Mouse (Mus musculus): Measurements from ENCODE around the gene Xylt1. TPM values are rescaled to one million over a fixed set of nuclear protein-coding genes. Genes with fewer than 3 reads are reported as not detected.

Gene Xylt1
- 1 to 10 TPM; 2.2 to 3.6 (median 2.8) TPM for polyA plus RNA-seq (2017; shearing (Covaris generic))

- ATAC-seq = peak; percentile 85
Measured at GRCm38 (mm10) chr7:117380418-117381187, at the start of gene Xylt1. TSS of gene Xylt1 (plus strand) at chr7:117380979.

- no peak for ATAC-seq
Measured at GRCm38 (mm10) chr7:117333936-117334335, 46.8 kb upstream of the Xylt1 start.

DNA sequence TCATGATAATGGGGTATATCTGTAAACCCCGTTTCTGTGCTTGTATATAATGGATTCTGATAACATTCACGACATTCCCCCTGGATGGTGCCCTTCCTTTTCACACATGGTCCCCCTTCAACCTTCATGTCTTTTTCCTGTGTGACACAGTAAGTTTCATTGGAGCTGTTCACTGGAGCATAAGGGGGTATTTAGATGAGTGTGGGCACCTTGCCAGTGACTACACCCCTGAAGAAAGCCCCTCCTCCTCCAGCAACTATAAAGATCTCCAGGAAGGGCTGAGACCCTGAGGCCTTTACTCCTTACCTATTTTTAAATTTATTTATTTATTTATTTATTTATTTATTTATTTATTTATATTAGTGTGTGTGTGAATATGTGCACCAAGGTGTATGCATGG is 24.5 kb upstream of the Xylt1 start:
- ATAC-seq = no peak

GRCm38 (mm10) chr7:117357425-117358194 is 23.2 kb upstream of the Xylt1 start:
- no peak for ATAC-seq

- ATAC-seq = no peak
Measured at GRCm38 (mm10) chr7:117361281-117361680, 19.5 kb upstream of the Xylt1 start.

DNA sequence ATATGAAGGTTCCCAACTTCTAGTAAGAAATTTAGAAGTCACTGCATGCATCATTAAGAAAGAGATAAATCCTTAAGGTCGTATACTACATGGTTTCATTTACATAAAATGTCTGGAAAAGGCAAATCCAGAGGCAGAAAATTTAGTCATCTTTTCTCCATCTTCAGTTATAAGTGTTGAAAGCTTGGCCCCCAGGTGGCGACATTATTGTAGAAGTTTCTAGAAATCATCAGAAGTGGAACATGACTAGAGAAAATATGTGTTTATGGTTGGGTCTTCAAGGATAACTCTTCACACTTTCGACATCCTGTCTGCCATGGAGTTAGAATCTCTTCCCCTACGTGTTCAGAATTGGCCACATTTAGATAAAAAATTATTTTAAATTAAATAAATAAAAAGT is 18.3 kb upstream of the Xylt1 start:
- ATAC-seq = no peak

GRCm38 (mm10) chr7:117368647-117369289 is 12.0 kb upstream of the Xylt1 start:
- ATAC-seq = no peak

DNA sequence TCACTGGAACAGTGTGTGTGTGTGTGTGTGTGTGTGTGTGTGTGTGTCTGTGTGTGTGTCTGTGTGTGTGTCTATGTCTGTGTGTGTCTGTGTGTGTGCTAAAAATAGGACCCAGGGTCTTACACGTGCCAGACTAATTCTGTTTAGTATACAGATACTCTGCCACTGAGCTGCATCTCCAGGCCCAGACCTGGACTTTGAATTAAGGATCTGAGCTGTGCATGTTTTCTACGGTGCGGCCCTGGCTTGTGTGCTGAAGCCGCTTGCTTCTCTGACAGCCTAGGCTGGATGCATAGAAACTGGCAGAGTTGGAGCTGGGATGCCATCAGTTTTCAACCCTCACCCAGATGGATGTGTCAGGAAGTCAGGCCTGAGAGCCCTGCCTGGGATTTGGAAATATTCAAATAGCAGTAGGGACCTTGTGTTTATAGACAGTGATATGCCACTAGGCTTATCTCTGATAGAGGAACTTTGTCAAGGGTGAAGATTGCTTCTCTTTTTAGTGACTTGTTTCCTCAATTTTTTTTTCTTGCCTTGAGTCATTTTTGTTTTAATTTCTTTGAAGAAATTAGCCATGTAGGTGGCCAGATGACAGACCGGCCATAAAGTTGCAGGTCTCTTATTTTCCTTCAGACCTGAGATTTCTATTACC is 11.4 kb upstream of the Xylt1 start:
- ATAC-seq = no peak

GRCm38 (mm10) chr7:117375886-117376309 is 4.9 kb upstream of the Xylt1 start:
- peak; percentile 39 for ATAC-seq

- no peak for ATAC-seq
Measured at GRCm38 (mm10) chr7:117377138-117377537, 3.6 kb upstream of the Xylt1 start.

- no peak for ATAC-seq
Measured at GRCm38 (mm10) chr7:117380036-117380417, 752 bp upstream of the Xylt1 start.

GRCm38 (mm10) chr7:117381188-117381981 is 606 bp downstream of the Xylt1 start:
- ATAC-seq = peak; percentile 30

DNA sequence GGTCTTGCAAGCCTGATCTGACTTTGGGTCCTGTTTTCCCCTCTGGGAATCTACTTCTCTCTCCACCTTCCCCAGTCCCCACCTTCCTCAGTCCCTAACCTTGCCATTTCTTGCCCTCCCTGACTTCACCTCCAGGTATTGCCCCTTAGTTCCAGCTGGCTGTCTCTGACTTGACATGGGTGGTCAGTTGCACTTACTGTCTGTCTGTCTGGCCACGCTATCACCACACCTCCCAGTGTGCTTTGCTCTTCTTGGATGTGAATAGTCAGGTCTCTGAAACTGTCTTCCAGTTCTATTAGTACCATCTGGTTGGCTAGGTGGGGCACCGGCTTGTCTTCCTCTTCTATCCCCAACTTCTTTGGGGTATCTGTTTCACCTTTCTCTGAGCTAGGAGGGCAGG is 1.2 kb downstream of the Xylt1 start:
- no peak for ATAC-seq

DNA sequence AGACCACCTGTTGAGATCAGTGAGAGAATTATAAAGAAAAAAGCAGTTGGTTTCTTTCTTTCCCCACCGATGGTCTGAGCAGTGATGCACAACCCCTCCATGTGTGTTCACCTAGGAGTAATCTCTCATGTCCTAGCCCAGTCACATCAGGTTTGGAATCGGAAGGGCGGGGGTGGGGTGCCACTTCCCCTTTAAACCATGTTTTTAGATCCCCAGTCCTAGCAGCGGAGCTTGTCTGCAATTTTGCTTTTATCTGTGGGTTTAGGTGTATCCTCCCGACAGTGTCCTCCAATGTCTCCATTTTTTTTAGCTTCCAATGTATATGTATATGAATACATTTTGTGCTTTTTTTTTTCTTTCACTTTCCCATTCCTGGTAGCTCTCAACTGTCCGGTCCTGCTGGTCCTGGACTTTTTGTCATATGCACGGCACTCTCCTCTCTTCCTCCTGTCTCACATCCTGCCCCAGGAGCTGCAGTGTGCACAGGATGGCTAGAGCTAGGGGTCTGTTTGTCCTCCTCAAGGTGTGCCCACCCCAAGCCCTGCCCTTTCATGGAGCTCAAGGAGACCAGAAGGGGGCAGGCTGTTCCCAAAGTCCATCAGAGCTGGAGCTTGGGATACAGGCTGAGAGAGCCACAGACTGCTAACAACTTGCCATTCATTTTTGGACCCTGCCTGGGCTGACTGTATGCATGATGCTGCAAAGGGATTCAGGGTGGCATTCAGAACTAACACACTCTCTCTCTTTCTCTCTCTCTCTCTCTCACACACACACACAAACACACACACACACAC is 2.6 kb downstream of the Xylt1 start:
- ATAC-seq = no peak

GRCm38 (mm10) chr7:117386376-117386775 is 5.6 kb downstream of the Xylt1 start:
- ATAC-seq = no peak

GRCm38 (mm10) chr7:117388284-117388988 is 7.7 kb downstream of the Xylt1 start:
- no peak for ATAC-seq

- no peak for ATAC-seq
Measured at GRCm38 (mm10) chr7:117389048-117389447, 8.3 kb downstream of the Xylt1 start.

- no peak for ATAC-seq
Measured at GRCm38 (mm10) chr7:117392863-117393569, 12.2 kb downstream of the Xylt1 start.

- peak; percentile 86 for ATAC-seq
Measured at GRCm38 (mm10) chr7:117393976-117394375, 13.2 kb downstream of the Xylt1 start.

DNA sequence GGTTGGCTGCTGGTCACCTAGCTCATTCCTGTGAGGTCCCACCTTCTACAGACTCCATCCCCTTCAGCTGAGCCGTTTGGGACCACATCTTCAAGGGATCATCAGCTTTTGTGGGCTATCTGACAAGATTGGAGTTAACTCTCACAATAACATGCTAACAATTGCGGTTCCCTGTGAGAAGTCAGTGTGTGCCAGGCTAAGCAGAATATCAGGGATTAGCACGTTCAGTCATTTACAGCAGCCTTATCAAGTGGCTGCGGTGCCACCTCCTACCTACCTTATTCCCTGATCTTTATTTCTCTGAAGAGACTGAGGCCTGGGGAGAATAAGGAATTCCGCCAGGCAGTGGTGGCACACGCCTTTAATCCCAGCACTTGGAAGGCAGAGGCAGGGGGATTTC is 13.6 kb downstream of the Xylt1 start:
- no peak for ATAC-seq

Measured in inflammation-experienced regulatory T-cells, adult 6 months (primary cell).